Mouse (Mus musculus) heart, postnatal 0 days (tissue): ENCODE results near the gene Gpr68. TPM values are rescaled to one million over a fixed set of nuclear protein-coding genes. Genes with fewer than 3 reads are reported as not detected.

Source experiments
- ATAC-seq: fragments of 200-750 bp; cut with Nextera tagmentation; 2 replicates; pipeline ENCODE4 v1.8.0; 2017; ENCODE audit warnings: low read depth, moderate number of reproducible peaks, moderate library complexity; ENCODE audit not compliant: insufficient read depth
- DNase-seq: peaks from one replicate; pipeline ENCODE4 v3.0.0-alpha.2; 2016; ENCODE audit warnings: low spot score
- H3K27ac ChIP-seq: fragments of 300-500 bp; sonication (generic); 2 replicates; pipeline ENCODE4 v1.5.1; 2014; ENCODE audit warnings: low read depth, mild to moderate bottlenecking
- H3K27me3 ChIP-seq: fragments of 300-500 bp; sonication (generic); 2 replicates; pipeline ENCODE4 v1.6.1; 2014; ENCODE audit warnings: low read length, mixed read lengths; ENCODE audit not compliant: control insufficient read depth, insufficient read depth
- H3K36me3 ChIP-seq: fragments of 300-500 bp; sonication (generic); replicated peaks from 2 replicates; pipeline ENCODE4 v1.6.1; 2014; ENCODE audit warnings: low read length, mixed read lengths; ENCODE audit not compliant: control insufficient read depth, insufficient read depth
- H3K4me1 ChIP-seq: fragments of 300-500 bp; sonication (generic); 2 replicates; pipeline ENCODE4 v1.6.1; 2014; ENCODE audit warnings: antibody characterized with exemption; ENCODE audit not compliant: control insufficient read depth, insufficient read depth
- H3K4me2 ChIP-seq: fragments of 300-500 bp; sonication (generic); 2 replicates; pipeline ENCODE4 v1.6.1; 2014; ENCODE audit warnings: low read depth, mild to moderate bottlenecking, low read length, moderate library complexity
- H3K4me3 ChIP-seq: fragments of 300-500 bp; sonication (generic); 2 replicates; pipeline ENCODE4 v1.5.1; 2014; ENCODE audit warnings: low read depth, low read length
- H3K9ac ChIP-seq: fragments of 300-500 bp; sonication (generic); replicated peaks from 2 replicates; pipeline ENCODE4 v1.6.1; 2014; ENCODE audit warnings: low read depth, low read length, mixed read lengths
- H3K9me3 ChIP-seq: fragments of 300-500 bp; sonication (generic); replicated peaks from 2 replicates; pipeline ENCODE4 v1.6.1; 2016; ENCODE audit warnings: low read length; ENCODE audit not compliant: control insufficient read depth
- CTCF ChIP-seq: IDR thresholded peaks from 2 replicates; pipeline ENCODE4 v1.5.1; 2016; ENCODE audit warnings: antibody characterized with exemption, control low read depth, low read depth
- EP300 ChIP-seq: IDR thresholded peaks from 2 replicates; pipeline ENCODE4 v1.6.1; 2016; ENCODE audit warnings: antibody characterized with exemption, low read depth
- WGBS: fragments of 180-500 bp; shearing (Covaris S2); extraction: QIAGEN DNeasy Blood & Tissue Kit; methylation state at CpG from one replicate; pipeline ENCODE4 v1.1.7; 2014; 5-methylcytosine and 5-hydroxymethylcytosine counted together
- polyA plus RNA-seq: library from polyadenylated mRNA; unstranded; fragments of >200 nt; fragmentation: Nextera tagmentation; extraction: Ambion mirVana; gene quantifications from 2 replicates; pipeline ENCODE4 v1.2.1, GENCODE M21; 2015
- total RNA-seq: library from RNA; depleted of rRNA; stranded (reverse); fragments of >200 nt; gene quantifications from 2 replicates; pipeline ENCODE4 v1.2.3, GENCODE M21; 2014; ENCODE audit warnings: low replicate concordance

The Gpr68 gene
- total and polyA plus RNA-seq, 2 experiments from 2014 or later = 2.0 to 2.5 TPM

- no peak for ATAC-seq
- Histone ChIP-seq H3K9me3 (no peaks in the 10 kb centered on the region), H3K36me3 (no peaks in the 10 kb centered on the region; the same call in 1 of the 2 replicates), H3K27me3 (no peaks in the 10 kb centered on the region), H3K4me1 (peaks cover 2% of the 10 kb centered on the region; the same call in 1 of the 2 replicates), H3K27ac (no peak overlapping the region), H3K4me3 (no peak overlapping the region), H3K9ac (no peak overlapping the region), H3K4me2 (no peak overlapping the region)
- TF ChIP-seq EP300 (no peak), CTCF (no peak)
- 47% methylated on average over 5 of the region's 5 CpGs for WGBS
- DNase-seq = no peak
These were observed 26.8 kb upstream of the Gpr68 start for GRCm38 (mm10) chr12:100934796-100935195.

GRCm38 (mm10) chr12:100931653-100932052 lies 23.7 kb upstream of the Gpr68 start:
- H3K9me3 ChIP-seq = no peaks in the 10 kb centered on the region
- H3K4me1 ChIP-seq = no peaks in the 10 kb centered on the region
- TF ChIP-seq EP300 (no peak), CTCF (no peak)
- H3K9ac ChIP-seq = no peak overlapping the region
- 95% methylated on average over 14 of the region's 14 CpGs for WGBS
- no peak for ATAC-seq
- no peaks in the 10 kb centered on the region; the same call in 1 of the 2 replicates for H3K36me3 ChIP-seq
- no peaks in the 10 kb centered on the region for H3K27me3 ChIP-seq
- H3K4me2 ChIP-seq = no peak overlapping the region
- no peak overlapping the region for H3K27ac ChIP-seq
- DNase-seq = no peak
- H3K4me3 ChIP-seq = no peak overlapping the region

GRCm38 (mm10) chr12:100928286-100928685 lies 20.3 kb upstream of the Gpr68 start:
- TF ChIP-seq EP300 (no peak), CTCF (no peak)
- Histone ChIP-seq H3K4me2 (no peak overlapping the region), H3K27me3 (no peaks in the 10 kb centered on the region), H3K4me1 (no peaks in the 10 kb centered on the region), H3K27ac (no peak overlapping the region), H3K9me3 (no peaks in the 10 kb centered on the region), H3K36me3 (no peaks in the 10 kb centered on the region; the same call in 1 of the 2 replicates), H3K4me3 (no peak overlapping the region), H3K9ac (no peak overlapping the region)
- 84% methylated on average over 9 of the region's 9 CpGs for WGBS
- ATAC-seq (no peak), DNase-seq (no peak)

- no peak for TF ChIP-seq EP300
- peak; percentile 83 for TF ChIP-seq CTCF
- Histone ChIP-seq H3K36me3 (no peaks in the 10 kb centered on the region), H3K4me3 (no peak overlapping the region), H3K9me3 (no peaks in the 10 kb centered on the region), H3K9ac (no peak overlapping the region), H3K4me1 (no peaks in the 10 kb centered on the region), H3K27me3 (no peaks in the 10 kb centered on the region), H3K4me2 (no peak overlapping the region), H3K27ac (no peak overlapping the region)
- ATAC-seq (no peak), DNase-seq (peak; percentile 54)
- 63% methylated on average over 14 of the region's 14 CpGs for WGBS
These were observed 17.9 kb upstream of the Gpr68 start for GRCm38 (mm10) chr12:100925644-100926619.

- H3K4me3 ChIP-seq = no peak overlapping the region
- no peak overlapping the region for H3K9ac ChIP-seq
- no peak overlapping the region for H3K4me2 ChIP-seq
- no peak for ATAC-seq
- DNase-seq = no peak
- H3K27ac ChIP-seq = no peak overlapping the region
- no peaks in the 10 kb centered on the region for H3K27me3 ChIP-seq
- TF ChIP-seq EP300 = no peak
- WGBS = 78% methylated on average over 15 of the region's 15 CpGs
- H3K4me1 ChIP-seq = no peaks in the 10 kb centered on the region
- no peaks in the 10 kb centered on the region for H3K36me3 ChIP-seq
- no peaks in the 10 kb centered on the region for H3K9me3 ChIP-seq
These were observed 16.8 kb upstream of the Gpr68 start for GRCm38 (mm10) chr12:100924646-100925339.
